Mouse (Mus musculus): Measurements from ENCODE around the gene Arhgef12.
A peak's percentile ranks its signal among the peaks of the same experiment; 100 is the strongest.

The Arhgef12 gene

GRCm38 (mm10) chr9:43108721-43109120 is 1.7 kb upstream of the Arhgef12 start:
- DNase-seq = no peak

GRCm38 (mm10) chr9:43108081-43108480 is 1.0 kb upstream of the Arhgef12 start:
- no peak for DNase-seq

GRCm38 (mm10) chr9:43107555-43107954 is 516 bp upstream of the Arhgef12 start:
- DNase-seq = no peak

- DNase-seq = peak; percentile 58
These were observed 433 bp downstream of the Arhgef12 start for GRCm38 (mm10) chr9:43106426-43107186.

- DNase-seq = peak; percentile 97
These were observed 1.2 kb downstream of the Arhgef12 start for GRCm38 (mm10) chr9:43105664-43106361.

GRCm38 (mm10) chr9:43104873-43105663 is 2.0 kb downstream of the Arhgef12 start:
- peak; percentile 55 for DNase-seq

- DNase-seq = no peak
These were observed 2.5 kb downstream of the Arhgef12 start for GRCm38 (mm10) chr9:43104526-43104872.

- DNase-seq = peak; percentile 40
These were observed 3.3 kb downstream of the Arhgef12 start for GRCm38 (mm10) chr9:43103675-43104299.

- no peak for DNase-seq
These were observed 4.1 kb downstream of the Arhgef12 start for GRCm38 (mm10) chr9:43102931-43103330.

- peak; percentile 45 for DNase-seq
These were observed 5.0 kb downstream of the Arhgef12 start for GRCm38 (mm10) chr9:43101936-43102595.

GRCm38 (mm10) chr9:43098922-43099321 is 8.1 kb downstream of the Arhgef12 start:
- DNase-seq = no peak

- no peak for DNase-seq
These were observed 9.1 kb downstream of the Arhgef12 start for GRCm38 (mm10) chr9:43097801-43098557.

GRCm38 (mm10) chr9:43096337-43096736 is 10.7 kb downstream of the Arhgef12 start:
- no peak for DNase-seq

- DNase-seq = no peak
These were observed 12.2 kb downstream of the Arhgef12 start for GRCm38 (mm10) chr9:43094828-43095227.

- peak; percentile 29 for DNase-seq
These were observed 13.2 kb downstream of the Arhgef12 start for GRCm38 (mm10) chr9:43093803-43094202.

GRCm38 (mm10) chr9:43085686-43086285 is 21.3 kb downstream of the Arhgef12 start:
- DNase-seq = no peak

GRCm38 (mm10) chr9:43084496-43085362 is 22.3 kb downstream of the Arhgef12 start:
- no peak for DNase-seq

GRCm38 (mm10) chr9:43083441-43084055 is 23.5 kb downstream of the Arhgef12 start:
- DNase-seq = no peak

- no peak for DNase-seq
These were observed 28.3 kb downstream of the Arhgef12 start for GRCm38 (mm10) chr9:43078711-43079110.

GRCm38 (mm10) chr9:43076163-43076562 is 30.9 kb downstream of the Arhgef12 start:
- DNase-seq = no peak

All from lung, postnatal 10 days (tissue).